Mouse (Mus musculus) midbrain, embryonic 15.5 days (tissue): Measurements from ENCODE around the gene Stag1. TPM values are rescaled to one million over a fixed set of nuclear protein-coding genes. Genes with fewer than 3 reads are reported as not detected.
A peak's percentile ranks its signal among the peaks of the same experiment; 100 is the strongest.

Experiments
- ATAC-seq: fragments of 200-750 bp; cut with Nextera tagmentation; replicated peaks from 2 replicates; pipeline ENCODE4 v1.8.0; 2017; ENCODE audit warnings: moderate TSS enrichment
- H3K27ac ChIP-seq: fragments of 300-500 bp; sonication (generic); 2 replicates; pipeline ENCODE4 v1.5.1; 2015; ENCODE audit warnings: mild to moderate bottlenecking, inconsistent platforms
- H3K27me3 ChIP-seq: fragments of 300-500 bp; sonication (generic); replicated peaks from 2 replicates; pipeline ENCODE4 v1.6.1; 2015; ENCODE audit warnings: inconsistent platforms
- H3K36me3 ChIP-seq: fragments of 300-500 bp; sonication (generic); replicated peaks from 2 replicates; pipeline ENCODE4 v1.6.1; 2015; ENCODE audit warnings: inconsistent platforms
- H3K4me1 ChIP-seq: fragments of 300-500 bp; sonication (generic); 2 replicates; pipeline ENCODE4 v1.6.1; 2015; ENCODE audit warnings: inconsistent platforms
- H3K4me2 ChIP-seq: fragments of 300-500 bp; sonication (generic); 2 replicates; pipeline ENCODE4 v1.6.1; 2015; ENCODE audit warnings: inconsistent platforms, mild to moderate bottlenecking, moderate library complexity
- H3K4me3 ChIP-seq: fragments of 300-500 bp; sonication (generic); 2 replicates; pipeline ENCODE4 v1.5.1; 2015; ENCODE audit warnings: mild to moderate bottlenecking, inconsistent platforms
- H3K9ac ChIP-seq: fragments of 300-500 bp; sonication (generic); 2 replicates; pipeline ENCODE4 v1.6.1; 2015; ENCODE audit warnings: mild to moderate bottlenecking, inconsistent platforms
- H3K9me3 ChIP-seq: fragments of 300-500 bp; sonication (generic); 2 replicates; pipeline ENCODE4 v1.6.1; 2016; ENCODE audit warnings: inconsistent platforms
- WGBS: fragments of 180-500 bp; shearing (Covaris S2); methylation state at CpG from one replicate; pipeline ENCODE4 v1.1.7; 2015; ENCODE audit warnings: mixed read lengths; 5-methylcytosine and 5-hydroxymethylcytosine counted together
- polyA plus RNA-seq: library from polyadenylated mRNA; unstranded; fragments of >200 nt; fragmentation: Nextera tagmentation; extraction: Ambion mirVana; gene quantifications from 2 replicates; pipeline ENCODE4 v1.2.1, GENCODE M21; 2015

Gene Stag1
- polyA plus RNA-seq, 1 experiment from 2014 or later = 33.7 TPM

GRCm38 (mm10) chr9:100613501-100614071 lies 16.0 kb downstream of the Stag1 start:
- WGBS = 68% methylated on average over 3 of the region's 3 CpGs
- ATAC-seq = no peak
- no peak overlapping the region for H3K4me2 ChIP-seq
- no peaks in the 10 kb centered on the region for H3K36me3 ChIP-seq
- H3K27me3 ChIP-seq = no peaks in the 10 kb centered on the region
- H3K9ac ChIP-seq = no peak overlapping the region
- peak overlapping the region; percentile 5; the same call in 1 of the 2 replicates for H3K27ac ChIP-seq
- no peaks in the 10 kb centered on the region for H3K9me3 ChIP-seq
- peaks cover 9% of the 10 kb centered on the region; the same call in 1 of the 2 replicates for H3K4me1 ChIP-seq
- no peak overlapping the region for H3K4me3 ChIP-seq

GRCm38 (mm10) chr9:100616947-100617346 lies 19.3 kb downstream of the Stag1 start:
- Histone ChIP-seq H3K9ac (no peak overlapping the region), H3K9me3 (no peaks in the 10 kb centered on the region), H3K36me3 (no peaks in the 10 kb centered on the region), H3K4me2 (no peak overlapping the region), H3K4me3 (no peak overlapping the region), H3K4me1 (peaks cover 9% of the 10 kb centered on the region; the same call in 1 of the 2 replicates), H3K27me3 (no peaks in the 10 kb centered on the region), H3K27ac (0 out of 2 replicates have a peak overlapping the region, but pooled peaks have one; percentile 38)
- 21% methylated on average over 11 of the region's 11 CpGs for WGBS
- 0 out of 2 replicates have a peak, but pooled peaks have one; percentile 37 for ATAC-seq

- H3K4me1 ChIP-seq = no peaks in the 10 kb centered on the region
- H3K9ac ChIP-seq = no peak overlapping the region
- H3K36me3 ChIP-seq = no peaks in the 10 kb centered on the region
- H3K9me3 ChIP-seq = no peaks in the 10 kb centered on the region
- no peaks in the 10 kb centered on the region for H3K27me3 ChIP-seq
- no peak for ATAC-seq
- H3K4me2 ChIP-seq = no peak overlapping the region
- H3K4me3 ChIP-seq = no peak overlapping the region
- WGBS = 81% methylated on average over 2 of the region's 2 CpGs
- H3K27ac ChIP-seq = no peak overlapping the region
These were observed 28.7 kb downstream of the Stag1 start for GRCm38 (mm10) chr9:100626258-100626657.

- Histone ChIP-seq H3K27me3 (no peaks in the 10 kb centered on the region), H3K4me3 (no peak overlapping the region), H3K4me2 (peak overlapping the region; percentile 68; the same call in 1 of the 2 replicates), H3K36me3 (no peaks in the 10 kb centered on the region), H3K27ac (no peak overlapping the region), H3K9ac (no peak overlapping the region), H3K9me3 (no peaks in the 10 kb centered on the region), H3K4me1 (peaks cover 25% of the 10 kb centered on the region)
- ATAC-seq = no peak
- 15% methylated on average over 2 of the region's 2 CpGs for WGBS
These were observed 43.2 kb downstream of the Stag1 start for GRCm38 (mm10) chr9:100640754-100641153.

- Histone ChIP-seq H3K9ac (no peak overlapping the region; the same call in 1 of the 2 replicates), H3K27me3 (no peaks in the 10 kb centered on the region), H3K4me1 (peaks cover 28% of the 10 kb centered on the region), H3K36me3 (no peaks in the 10 kb centered on the region), H3K9me3 (no peaks in the 10 kb centered on the region), H3K4me3 (peak overlapping the region; percentile 64), H3K27ac (peak overlapping the region; percentile 99), H3K4me2 (peak overlapping the region; percentile 68)
- no peak for ATAC-seq
- WGBS = 14% methylated on average over 6 of the region's 6 CpGs
These were observed 43.9 kb downstream of the Stag1 start for GRCm38 (mm10) chr9:100641391-100642085.

- Histone ChIP-seq H3K4me2 (peak overlapping the region; percentile 68), H3K36me3 (no peaks in the 10 kb centered on the region), H3K4me3 (peak overlapping the region; percentile 64), H3K9ac (peak overlapping the region; percentile 77), H3K27ac (peak overlapping the region; percentile 99), H3K27me3 (no peaks in the 10 kb centered on the region), H3K4me1 (peaks cover 28% of the 10 kb centered on the region), H3K9me3 (no peaks in the 10 kb centered on the region)
- ATAC-seq = no peak
- 1% methylated on average over 16 of the region's 16 CpGs for WGBS
These were observed 44.7 kb downstream of the Stag1 start for GRCm38 (mm10) chr9:100642186-100642839.

GRCm38 (mm10) chr9:100642840-100643697 lies 45.5 kb downstream of the Stag1 start:
- H3K27ac ChIP-seq = peak overlapping the region; percentile 99
- peak; percentile 98 for ATAC-seq
- WGBS = under 1% methylated on average over 91 of the region's 97 CpGs

GRCm38 (mm10) chr9:100644071-100644771 lies 46.6 kb downstream of the Stag1 start:
- ATAC-seq = peak; percentile 21
- under 1% methylated on average over 58 of the region's 64 CpGs for WGBS

More at GRCm38 (mm10) chr9:100642840-100643697, 45.5 kb downstream of the Stag1 start:
- Histone ChIP-seq H3K36me3 (no peaks in the 10 kb centered on the region), H3K4me2 (peak overlapping the region; percentile 68), H3K27me3 (no peaks in the 10 kb centered on the region), H3K4me1 (peaks cover 28% of the 10 kb centered on the region), H3K9ac (peak overlapping the region; percentile 91), H3K9me3 (no peaks in the 10 kb centered on the region), H3K4me3 (peak overlapping the region; percentile 64)

GRCm38 (mm10) chr9:100645026-100645940 lies 47.7 kb downstream of the Stag1 start:
- H3K4me2 ChIP-seq = peak overlapping the region; percentile 63
- H3K36me3 ChIP-seq = no peaks in the 10 kb centered on the region
- peak overlapping the region; percentile 31; the same call in 1 of the 2 replicates for H3K9ac ChIP-seq
- 25% methylated on average over 8 of the region's 8 CpGs for WGBS
- no peaks in the 10 kb centered on the region for H3K9me3 ChIP-seq
- H3K4me1 ChIP-seq = peaks cover 28% of the 10 kb centered on the region
- 0 out of 2 replicates have a peak overlapping the region, but pooled peaks have one; percentile 30 for H3K27ac ChIP-seq
- no peaks in the 10 kb centered on the region for H3K27me3 ChIP-seq
- ATAC-seq = no peak
- peak overlapping the region; percentile 64 for H3K4me3 ChIP-seq

More at GRCm38 (mm10) chr9:100644071-100644771, 46.6 kb downstream of the Stag1 start:
- Histone ChIP-seq H3K9me3 (no peaks in the 10 kb centered on the region), H3K4me1 (peaks cover 28% of the 10 kb centered on the region), H3K4me3 (peak overlapping the region; percentile 64), H3K27me3 (no peaks in the 10 kb centered on the region), H3K9ac (peak overlapping the region; percentile 91), H3K36me3 (no peaks in the 10 kb centered on the region), H3K27ac (peak overlapping the region; percentile 99), H3K4me2 (peak overlapping the region; percentile 63)

GRCm38 (mm10) chr9:100646276-100646675 lies 48.7 kb downstream of the Stag1 start:
- Histone ChIP-seq H3K27me3 (no peaks in the 10 kb centered on the region), H3K9me3 (no peaks in the 10 kb centered on the region), H3K27ac (no peak overlapping the region), H3K36me3 (no peaks in the 10 kb centered on the region), H3K4me2 (no peak overlapping the region), H3K4me1 (peaks cover 19% of the 10 kb centered on the region), H3K4me3 (no peak overlapping the region), H3K9ac (no peak overlapping the region)
- whole genome bisulfite sequencing = 82% methylated on average over 2 of the region's 2 CpGs
- no peak for ATAC-seq
